Mouse (Mus musculus) bone marrow, adult 2 months (tissue): ENCODE data around the gene Tnik. TPM values are rescaled to one million over a fixed set of nuclear protein-coding genes. Genes with fewer than 3 reads are reported as not detected.
A peak's percentile ranks its signal among the peaks of the same experiment; 100 is the strongest.

ENCODE experiments used
- H3K27ac ChIP-seq: fragments of 200-500 bp; 2 replicates; pipeline ENCODE4 v1.5.1; 2012; ENCODE audit warnings: low read depth, mild to moderate bottlenecking, control low read depth, inconsistent platforms, low read length; ENCODE audit not compliant: control insufficient read depth, poor library complexity, insufficient read depth
- H3K4me1 ChIP-seq: fragments of 200-500 bp; 2 replicates; pipeline ENCODE4 v1.6.1; 2011; ENCODE audit warnings: low read length; ENCODE audit not compliant: control insufficient read depth, insufficient read depth
- H3K4me3 ChIP-seq: fragments of 200-500 bp; replicated peaks from 2 replicates; pipeline ENCODE3; 2011; ENCODE audit warnings: mild to moderate bottlenecking, low read depth, low read length, control low read depth; ENCODE audit not compliant: control insufficient read depth
- CTCF ChIP-seq: fragments of 200-500 bp; IDR thresholded peaks from 2 replicates; pipeline ENCODE4 v1.5.1; 2011; ENCODE audit warnings: low read length, control low read depth; ENCODE audit not compliant: control insufficient read depth, insufficient read depth
- POLR2A ChIP-seq: fragments of 200-500 bp; IDR thresholded peaks from 2 replicates; pipeline ENCODE4 v1.6.1; 2011; ENCODE audit warnings: low read depth, mild to moderate bottlenecking, control low read depth, low read length, borderline replicate concordance; ENCODE audit not compliant: control insufficient read depth
- WGBS: fragments of 180-500 bp; shearing (Covaris S2); methylation state at CpG from one replicate; pipeline ENCODE4 v1.1.7; 2018; 5-methylcytosine and 5-hydroxymethylcytosine counted together
- polyA plus RNA-seq: library from polyadenylated mRNA; stranded (reverse); fragments of >200 nt; gene quantifications from 2 replicates; pipeline ENCODE4 v1.2.4, GENCODE M21; 2011; ENCODE audit warnings: low replicate concordance; ENCODE audit not compliant: missing spikeins, insufficient read depth, insufficient read length

Tnik gene
- polyA plus RNA-seq, 1 experiment, result 25.8 TPM

DNA sequence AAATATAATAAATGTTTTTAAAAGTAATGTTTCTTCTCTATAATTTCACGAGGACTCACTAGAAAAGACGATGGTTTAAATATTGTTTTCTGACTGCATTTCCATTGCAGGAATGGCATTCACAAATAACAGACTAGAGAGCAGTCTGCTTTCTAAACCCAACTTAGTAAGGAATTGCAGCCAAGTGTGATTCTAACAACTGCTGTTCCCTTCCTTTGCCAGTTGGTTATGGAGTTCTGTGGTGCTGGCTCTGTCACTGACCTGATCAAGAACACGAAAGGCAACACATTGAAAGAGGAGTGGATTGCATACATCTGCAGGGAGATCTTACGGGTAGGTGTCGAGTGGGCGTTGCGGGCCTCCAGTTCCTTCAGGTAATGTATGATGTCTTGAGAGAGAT is 269.7 kb downstream of the Tnik start:
- H3K4me1 ChIP-seq, result no peaks in the 10 kb centered on the region
- no peak overlapping the region for H3K4me3 ChIP-seq
- WGBS, result 83% methylated on average over 7 of the region's 7 CpGs
- no peak for TF ChIP-seq CTCF
- no peak for TF ChIP-seq POLR2A
- H3K27ac ChIP-seq, result no peak overlapping the region

DNA sequence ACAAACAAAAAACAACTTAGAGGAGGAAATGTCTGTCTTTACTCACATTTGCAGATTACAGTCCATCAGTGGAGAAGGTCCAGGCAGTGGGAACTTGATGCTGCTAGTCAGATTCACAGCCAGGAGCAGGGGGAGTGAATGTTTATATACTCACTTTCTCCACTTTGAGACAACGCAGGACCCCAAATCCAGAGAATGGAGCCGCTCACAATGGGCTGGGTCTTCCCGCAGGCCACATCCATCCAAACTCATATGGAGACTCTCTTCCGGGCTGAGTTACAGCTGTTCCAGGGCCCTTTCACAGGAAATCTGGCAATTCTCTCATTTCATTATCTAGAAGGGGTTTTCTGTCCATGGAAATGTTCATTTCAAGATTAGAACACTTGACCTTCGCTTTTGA is 277.1 kb downstream of the Tnik start:
- H3K27ac ChIP-seq, result no peak overlapping the region
- WGBS, result 87% methylated on average over 5 of the region's 5 CpGs
- H3K4me3 ChIP-seq, result no peak overlapping the region
- H3K4me1 ChIP-seq, result no peaks in the 10 kb centered on the region
- no peak for TF ChIP-seq CTCF
- no peak for TF ChIP-seq POLR2A

DNA sequence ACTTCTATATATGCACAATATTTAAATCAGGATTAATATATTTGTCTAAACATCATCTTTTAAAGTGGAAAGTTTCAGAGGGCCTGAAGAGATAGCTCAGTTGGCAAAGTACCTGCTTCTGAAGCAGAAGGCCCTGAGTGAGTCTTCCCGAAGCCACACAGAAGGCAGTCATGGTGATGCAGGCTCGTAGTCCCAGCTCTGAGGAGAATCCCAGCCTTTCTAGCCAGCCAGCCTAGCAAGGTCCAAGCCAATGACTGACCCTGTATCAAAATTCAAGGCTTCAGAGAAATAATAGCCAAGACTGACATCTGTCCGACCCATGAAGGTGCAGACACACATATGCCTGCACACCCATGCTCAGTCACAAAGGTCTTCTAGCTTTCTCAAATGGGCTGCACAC is 279.9 kb downstream of the Tnik start:
- TF ChIP-seq POLR2A (no peak), CTCF (no peak)
- 79% methylated on average over 3 of the region's 3 CpGs for WGBS
- H3K27ac ChIP-seq, result no peak overlapping the region

DNA sequence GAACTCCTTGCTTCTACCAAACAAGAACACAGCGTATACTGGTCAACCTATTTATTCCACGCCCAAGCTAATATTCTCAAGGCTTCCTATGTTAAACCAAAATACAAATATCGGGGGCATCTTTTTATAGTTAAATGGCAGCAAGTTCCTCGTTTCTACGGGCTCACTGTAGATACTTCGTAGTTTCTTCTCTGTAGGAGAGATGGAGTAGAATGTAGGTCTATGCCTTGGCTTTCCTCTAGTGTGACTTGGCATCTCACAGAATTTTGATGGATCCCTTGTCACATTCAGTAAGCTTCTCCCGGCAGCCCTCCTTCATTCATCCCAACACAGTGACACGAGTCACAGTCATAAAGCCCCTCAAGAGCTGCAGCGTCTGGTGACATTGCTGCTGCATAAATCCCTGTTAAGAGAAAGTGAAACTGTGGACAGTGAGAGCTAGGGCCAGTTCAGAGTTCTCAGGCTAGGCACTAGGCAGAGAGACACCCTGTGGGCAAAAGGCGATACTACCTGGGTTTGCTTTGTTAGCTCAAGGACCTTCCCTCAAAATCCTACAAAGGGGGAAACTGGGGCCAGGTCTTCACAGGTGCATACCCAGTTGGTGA is 280.5 kb downstream of the Tnik start:
- no peaks in the 10 kb centered on the region for H3K4me1 ChIP-seq
- peak overlapping the region; percentile 15 for H3K4me3 ChIP-seq
- peak; percentile 35; the same call in 1 of the 2 replicates for TF ChIP-seq CTCF
- no peak for TF ChIP-seq POLR2A
- 16% methylated on average over 10 of the region's 10 CpGs for WGBS
- no peak overlapping the region for H3K27ac ChIP-seq

More for the DNA sequence above, 279.9 kb downstream of the Tnik start:
- Histone ChIP-seq H3K4me1 (no peaks in the 10 kb centered on the region), H3K4me3 (no peak overlapping the region)

DNA sequence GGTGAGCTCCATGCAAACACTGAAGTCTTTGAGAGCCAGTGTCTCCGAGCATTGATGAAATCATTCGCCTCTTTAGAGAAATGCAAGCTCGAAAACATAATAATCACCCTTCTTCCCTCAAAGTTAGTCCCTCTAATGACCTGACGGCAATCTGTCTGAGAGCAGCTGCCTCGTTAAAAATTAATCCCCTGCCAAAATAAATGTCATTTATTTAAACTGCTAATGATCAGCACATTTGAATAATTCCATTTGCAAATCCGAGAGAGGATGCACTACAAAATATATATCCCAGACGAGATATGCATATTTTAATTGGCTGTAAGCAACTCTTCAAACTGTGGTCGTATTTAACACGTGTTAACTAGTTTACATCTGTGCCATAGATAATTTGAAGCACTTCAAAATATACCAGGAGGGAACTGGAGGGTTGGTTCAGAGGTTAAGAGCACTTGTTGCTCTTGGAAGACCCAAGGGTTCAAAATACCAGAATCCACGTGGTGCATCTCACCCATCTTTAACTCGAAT is 281.4 kb downstream of the Tnik start:
- 74% methylated on average over 11 of the region's 11 CpGs for WGBS
- TF ChIP-seq POLR2A (no peak), CTCF (no peak)

DNA sequence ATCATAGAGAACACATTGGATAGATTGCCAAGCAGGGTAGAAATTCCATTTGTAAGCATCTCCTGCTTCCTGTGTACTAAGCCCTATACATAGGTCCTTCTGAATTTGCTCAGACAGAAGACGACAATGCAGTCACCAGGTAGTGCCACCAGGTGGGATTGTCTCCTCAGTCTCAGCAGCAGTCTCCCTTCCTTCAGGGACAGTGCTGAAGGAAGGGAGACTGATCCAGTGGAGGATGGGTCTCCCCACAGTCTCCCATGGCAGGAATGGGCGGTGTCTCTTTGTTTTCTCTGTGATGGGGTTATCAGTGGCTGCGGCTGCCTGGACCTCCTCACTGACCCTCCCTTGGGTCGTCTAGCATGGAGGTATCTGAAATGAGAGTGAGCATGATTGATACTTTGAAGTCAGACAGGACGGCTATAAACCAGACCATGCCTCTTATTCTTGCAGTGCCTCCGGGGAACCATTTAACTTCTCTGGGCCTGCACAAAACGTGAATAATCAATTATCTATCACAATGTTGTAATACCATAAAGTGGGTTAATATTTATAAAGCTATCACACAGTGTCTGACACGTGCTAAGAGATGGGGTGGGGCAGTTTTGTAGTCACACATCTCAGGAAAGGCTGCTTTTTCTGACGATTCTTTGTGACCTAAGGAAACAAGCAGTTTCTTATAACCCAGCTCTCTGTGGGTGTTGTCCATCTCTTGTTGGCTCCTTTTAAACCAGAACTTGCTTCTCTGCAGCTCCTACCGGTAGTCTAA is 285.1 kb downstream of the Tnik start:
- H3K4me3 ChIP-seq, result no peak overlapping the region
- no peak overlapping the region for H3K27ac ChIP-seq
- WGBS, result 79% methylated on average over 10 of the region's 10 CpGs
- no peaks in the 10 kb centered on the region for H3K4me1 ChIP-seq
- TF ChIP-seq CTCF (no peak), POLR2A (no peak)

More for the DNA sequence above, 281.4 kb downstream of the Tnik start:
- Histone ChIP-seq H3K4me3 (no peak overlapping the region), H3K4me1 (no peaks in the 10 kb centered on the region), H3K27ac (no peak overlapping the region)

DNA sequence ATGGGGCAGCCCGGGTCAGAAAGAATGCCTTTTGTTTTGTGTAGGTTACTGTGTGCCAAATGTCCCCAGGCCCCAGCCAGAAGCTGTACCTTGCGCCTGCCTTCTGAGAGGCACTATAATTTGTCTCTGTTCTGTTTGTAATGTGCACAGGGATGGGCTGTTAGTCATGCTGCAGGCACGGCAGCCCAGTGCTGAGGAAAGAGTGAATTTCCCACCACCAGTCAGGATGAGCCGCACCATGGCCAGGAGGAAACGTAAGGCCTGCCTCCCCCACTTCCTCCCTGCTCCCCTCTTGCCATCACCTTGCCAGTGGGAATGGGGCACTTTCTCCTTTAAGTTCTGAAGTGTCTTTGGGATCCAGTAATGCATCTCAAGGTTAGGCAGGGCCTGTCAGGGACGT is 286.4 kb downstream of the Tnik start:
- Histone ChIP-seq H3K27ac (no peak overlapping the region), H3K4me3 (no peak overlapping the region), H3K4me1 (no peaks in the 10 kb centered on the region)
- TF ChIP-seq CTCF, result no peak
- no peak for TF ChIP-seq POLR2A
- WGBS, result 73% methylated on average over 6 of the region's 6 CpGs

DNA sequence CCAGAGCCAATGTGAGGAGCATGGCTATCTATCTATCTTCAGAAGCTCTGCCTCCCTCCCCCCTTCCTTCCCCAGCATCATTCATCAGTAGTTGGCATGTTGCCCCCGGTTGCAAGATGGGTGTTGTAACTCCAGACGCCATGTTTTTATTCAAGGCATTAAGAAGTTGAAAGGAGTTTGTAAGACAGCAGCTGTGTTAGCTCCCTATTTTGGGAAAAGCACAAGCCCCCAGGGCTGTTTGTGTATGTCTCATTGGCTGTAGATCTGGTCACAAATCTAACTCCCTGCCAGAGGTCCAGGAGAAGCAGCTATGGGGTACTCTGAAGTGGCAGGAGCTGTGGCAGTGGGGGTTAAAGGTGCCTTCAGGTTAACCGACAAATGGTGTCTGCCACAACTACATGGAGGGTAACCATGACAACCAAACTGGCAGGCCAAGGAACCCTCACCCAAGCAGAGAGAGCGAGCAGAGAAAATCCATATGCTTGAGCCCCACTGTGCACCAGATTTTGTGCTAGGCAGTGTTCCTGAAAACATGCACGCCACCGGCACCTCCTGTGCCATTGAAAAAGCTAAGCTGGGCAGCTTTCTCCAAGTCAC is 287.6 kb downstream of the Tnik start:
- Histone ChIP-seq H3K4me1 (no peaks in the 10 kb centered on the region), H3K4me3 (no peak overlapping the region), H3K27ac (no peak overlapping the region)
- whole genome bisulfite sequencing, result 79% methylated on average over 6 of the region's 6 CpGs
- no peak for TF ChIP-seq CTCF
- no peak for TF ChIP-seq POLR2A
